Mouse (Mus musculus) embryonic facial prominence, embryonic 13.5 days (tissue): Measurements from ENCODE around the gene Tns4. TPM values are rescaled to one million over a fixed set of nuclear protein-coding genes. Genes with fewer than 3 reads are reported as not detected.
A peak's percentile ranks its signal among the peaks of the same experiment; 100 is the strongest.

Experiments used
- ATAC-seq: fragments of 200-750 bp; cut with Nextera tagmentation; 2 replicates; pipeline ENCODE4 v1.8.0; 2017; ENCODE audit warnings: low read depth; ENCODE audit not compliant: insufficient number of reproducible peaks, insufficient read depth, low FRiP score, low TSS enrichment
- H3K27ac ChIP-seq: fragments of 300-500 bp; sonication (generic); 2 replicates; pipeline ENCODE4 v1.5.1; 2015; ENCODE audit warnings: moderate library complexity, mild to moderate bottlenecking, inconsistent platforms
- H3K27me3 ChIP-seq: fragments of 300-500 bp; sonication (generic); 2 replicates; pipeline ENCODE4 v1.6.1; 2015; ENCODE audit warnings: mild to moderate bottlenecking, inconsistent platforms
- H3K36me3 ChIP-seq: fragments of 300-500 bp; sonication (generic); 2 replicates; pipeline ENCODE4 v1.6.1; 2015; ENCODE audit warnings: mild to moderate bottlenecking, inconsistent platforms
- H3K4me1 ChIP-seq: fragments of 300-500 bp; sonication (generic); 2 replicates; pipeline ENCODE4 v1.6.1; 2015; ENCODE audit warnings: inconsistent platforms
- H3K4me2 ChIP-seq: fragments of 300-500 bp; sonication (generic); 2 replicates; pipeline ENCODE4 v1.6.1; 2015; ENCODE audit warnings: moderate library complexity, mild to moderate bottlenecking, inconsistent platforms
- H3K4me3 ChIP-seq: fragments of 300-500 bp; sonication (generic); 2 replicates; pipeline ENCODE4 v1.5.1; 2015; ENCODE audit warnings: mild to moderate bottlenecking, inconsistent platforms
- H3K9ac ChIP-seq: fragments of 300-500 bp; sonication (generic); 2 replicates; pipeline ENCODE4 v1.6.1; 2015; ENCODE audit warnings: mild to moderate bottlenecking, inconsistent platforms
- H3K9me3 ChIP-seq: fragments of 300-500 bp; sonication (generic); 2 replicates; pipeline ENCODE4 v1.6.1; 2016; ENCODE audit warnings: inconsistent platforms
- WGBS: fragments of 180-500 bp; shearing (Covaris S2); methylation state at CpG from one replicate; pipeline ENCODE4 v1.1.7; 2015; ENCODE audit warnings: mixed read lengths; 5-methylcytosine and 5-hydroxymethylcytosine counted together
- polyA plus RNA-seq: library from polyadenylated mRNA; unstranded; fragments of >200 nt; fragmentation: Nextera tagmentation; extraction: Ambion mirVana; gene quantifications from 2 replicates; pipeline ENCODE4 v1.2.1, GENCODE M21; 2015

Gene Tns4
- polyA plus RNA-seq, 1 experiment from 2014 or later: 0.53 TPM

DNA sequence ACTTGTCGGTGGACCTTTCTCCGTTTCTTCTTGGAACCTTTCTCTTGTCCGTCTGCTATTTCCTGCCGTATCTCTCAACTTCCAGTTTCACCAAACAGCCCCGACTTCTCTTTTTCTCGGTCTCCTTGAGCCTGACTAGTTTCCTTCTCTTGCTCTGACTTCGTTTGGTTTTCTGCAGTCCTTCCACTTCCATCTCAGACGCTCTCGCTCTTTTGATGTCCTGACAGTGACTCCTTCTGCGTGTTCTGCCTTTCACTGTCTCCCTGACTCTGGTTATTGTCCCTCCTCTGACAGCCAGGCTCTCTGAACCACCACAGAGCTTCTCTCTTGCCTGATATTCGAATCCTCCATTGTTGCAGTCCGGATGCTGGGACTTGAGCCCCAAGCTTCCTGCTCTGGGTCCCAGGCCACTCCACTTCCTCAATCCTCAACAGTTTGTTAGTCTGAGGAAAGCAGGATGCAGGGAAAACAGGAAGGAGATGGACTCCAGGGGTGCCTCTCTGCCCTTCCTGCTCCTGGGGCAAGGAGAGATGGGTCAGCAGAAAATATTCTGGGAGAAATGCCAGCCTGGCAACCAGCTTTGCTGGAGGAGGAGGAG, 46.2 kb downstream of the Tns4 start:
- Histone ChIP-seq H3K4me3 (peak overlapping the region; percentile 88), H3K9me3 (no peaks in the 10 kb centered on the region), H3K27ac (peak overlapping the region; percentile 99), H3K4me2 (peak overlapping the region; percentile 91), H3K4me1 (peaks cover 59% of the 10 kb centered on the region), H3K9ac (peak overlapping the region; percentile 99), H3K36me3 (peaks cover 21% of the 10 kb centered on the region), H3K27me3 (no peaks in the 10 kb centered on the region)
- 16% methylated on average over 12 of the region's 12 CpGs for WGBS
- no peak for ATAC-seq

DNA sequence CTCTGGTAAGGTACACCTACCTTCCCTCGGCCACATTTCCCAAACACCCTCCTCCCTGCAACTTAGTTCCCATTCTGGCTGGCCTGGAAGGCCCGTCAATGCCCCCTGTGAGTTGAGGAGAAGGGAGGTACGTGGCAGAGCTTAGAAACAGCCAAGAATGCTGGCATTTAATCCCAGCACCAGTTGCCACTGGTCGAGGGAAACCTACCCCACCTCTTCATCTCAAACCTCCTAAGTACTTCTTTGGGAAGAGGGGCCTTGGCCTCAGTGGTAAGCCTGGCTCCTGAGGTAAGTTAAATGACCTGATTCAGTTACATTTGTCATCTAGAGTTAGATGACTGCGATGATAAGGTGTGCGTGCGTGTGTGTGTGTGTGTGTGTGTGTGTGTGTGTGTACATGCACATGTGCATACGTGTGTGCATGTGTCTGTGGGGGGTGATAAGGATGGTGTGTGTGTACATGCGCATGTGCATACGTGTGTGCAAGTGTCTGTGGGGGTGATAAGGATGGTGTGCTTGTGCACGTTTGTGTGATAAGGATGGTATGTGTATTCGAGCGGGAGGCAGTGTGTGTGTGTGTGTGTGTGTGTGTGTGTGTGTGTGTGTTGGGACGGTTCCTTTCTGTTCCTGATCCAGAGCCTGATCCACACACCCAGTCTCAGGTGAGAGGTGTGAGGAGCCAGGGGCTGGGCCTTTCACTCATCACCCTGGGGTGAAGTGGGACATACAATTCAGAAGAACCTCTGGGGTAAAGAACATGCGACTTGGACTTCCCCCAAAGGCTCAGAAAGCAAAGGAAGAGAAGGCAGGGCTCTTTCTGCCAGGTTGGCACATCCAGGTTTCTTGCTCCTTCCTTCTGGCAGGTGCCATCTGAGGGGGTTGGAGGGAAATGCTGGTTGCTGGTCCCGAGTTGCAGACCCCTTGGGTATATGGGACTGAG, 47.0 kb downstream of the Tns4 start:
- H3K4me3 ChIP-seq: peak overlapping the region; percentile 88
- H3K9me3 ChIP-seq: no peaks in the 10 kb centered on the region
- H3K27ac ChIP-seq: peak overlapping the region; percentile 99
- H3K9ac ChIP-seq: peak overlapping the region; percentile 99
- H3K27me3 ChIP-seq: no peaks in the 10 kb centered on the region
- peak overlapping the region; percentile 91 for H3K4me2 ChIP-seq
- peaks cover 14% of the 10 kb centered on the region for H3K36me3 ChIP-seq
- WGBS: 23% methylated on average over 15 of the region's 16 CpGs
- peaks cover 51% of the 10 kb centered on the region for H3K4me1 ChIP-seq
- ATAC-seq: no peak

DNA sequence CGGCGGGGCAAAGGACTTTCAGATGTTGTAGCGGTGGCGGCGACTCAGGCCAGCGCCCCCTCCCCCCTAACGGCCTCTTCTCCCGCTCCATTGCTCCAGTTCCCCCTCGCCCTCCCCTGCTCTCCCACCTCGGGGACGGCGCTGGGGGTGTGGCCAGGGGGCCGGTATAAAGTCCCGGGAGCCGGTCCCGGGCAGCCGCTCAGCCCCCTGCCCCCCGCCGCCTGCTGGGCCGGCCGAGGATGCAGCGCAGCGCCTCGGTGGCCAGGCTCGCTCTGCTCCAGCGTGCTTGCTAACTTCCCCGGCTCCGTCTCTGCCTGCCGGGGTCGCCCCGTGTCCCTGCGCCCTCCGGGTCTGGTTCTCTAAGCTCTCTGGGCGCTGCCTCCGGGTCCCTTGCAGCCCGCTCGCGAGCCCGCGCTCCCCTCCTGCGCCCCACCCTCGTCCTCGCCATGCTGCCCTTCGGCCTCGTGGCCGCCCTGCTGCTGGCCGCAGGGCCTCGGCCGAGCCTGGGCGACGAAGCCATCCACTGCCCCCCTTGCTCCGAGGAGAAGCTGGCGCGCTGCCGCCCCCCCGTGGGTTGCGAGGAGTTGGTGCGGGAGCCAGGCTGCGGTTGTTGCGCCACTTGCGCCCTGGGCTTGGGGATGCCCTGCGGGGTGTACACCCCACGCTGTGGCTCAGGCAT, 47.9 kb downstream of the Tns4 start, which contains the start of gene Igfbp4:
Gene Igfbp4 (plus strand): TSS at position 194 of the 679 bp plus-strand sequence.
- peak; percentile 83 for ATAC-seq
- peak within 1 kb of the TSS; percentile 91 for H3K4me2 ChIP-seq
- under 1% methylated on average over 59 of the region's 63 CpGs for WGBS
- H3K36me3 ChIP-seq: peaks cover 14% of the 10 kb centered on the region
- no peaks in the 10 kb centered on the region for H3K27me3 ChIP-seq
- H3K4me3 ChIP-seq: peak within 1 kb of the TSS; percentile 88
- peak within 1 kb of the TSS; percentile 99 for H3K9ac ChIP-seq
- H3K27ac ChIP-seq: peak within 1 kb of the TSS; percentile 99
- H3K9me3 ChIP-seq: no peaks in the 10 kb centered on the region
- H3K4me1 ChIP-seq: peaks cover 41% of the 10 kb centered on the region

DNA sequence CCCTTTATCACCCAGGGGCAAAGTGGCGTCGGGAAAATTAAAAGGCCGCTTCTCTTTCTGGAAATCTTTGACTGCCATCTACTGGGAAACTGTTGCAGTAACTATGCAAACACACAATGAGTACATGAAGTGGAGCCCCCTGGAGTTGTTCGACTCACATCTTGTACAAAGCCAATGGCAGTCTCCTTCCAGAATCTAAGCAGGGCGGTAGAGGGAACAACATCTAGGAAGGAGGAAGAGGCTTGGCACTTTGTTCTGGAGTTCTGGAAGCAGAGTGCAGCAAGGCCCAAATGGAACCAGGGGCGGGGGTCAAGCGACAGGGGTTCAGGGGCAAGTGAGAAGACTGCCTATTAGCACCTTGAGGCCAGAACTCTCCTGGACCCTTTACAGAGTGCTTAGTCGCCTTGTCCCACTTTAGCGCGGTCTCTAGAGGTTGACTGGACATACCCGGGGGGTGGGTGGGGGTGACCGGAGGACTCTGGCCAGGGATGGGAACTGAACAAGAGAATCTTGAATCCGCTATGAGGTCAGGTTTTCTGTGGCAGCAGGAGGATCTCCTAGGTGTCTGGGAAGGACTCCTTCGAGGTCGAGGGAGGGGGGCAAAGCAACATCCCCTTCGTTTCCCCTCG, 48.6 kb downstream of the Tns4 start:
- Histone ChIP-seq H3K27me3 (no peaks in the 10 kb centered on the region), H3K4me3 (peak overlapping the region; percentile 88), H3K4me2 (peak overlapping the region; percentile 91), H3K9me3 (no peaks in the 10 kb centered on the region), H3K9ac (peak overlapping the region; percentile 99), H3K36me3 (peaks cover 11% of the 10 kb centered on the region), H3K27ac (peak overlapping the region; percentile 99), H3K4me1 (peaks cover 34% of the 10 kb centered on the region)
- ATAC-seq: 0 out of 2 replicates have a peak, but pooled peaks have one; percentile 2
- 2% methylated on average over 17 of the region's 17 CpGs for WGBS

DNA sequence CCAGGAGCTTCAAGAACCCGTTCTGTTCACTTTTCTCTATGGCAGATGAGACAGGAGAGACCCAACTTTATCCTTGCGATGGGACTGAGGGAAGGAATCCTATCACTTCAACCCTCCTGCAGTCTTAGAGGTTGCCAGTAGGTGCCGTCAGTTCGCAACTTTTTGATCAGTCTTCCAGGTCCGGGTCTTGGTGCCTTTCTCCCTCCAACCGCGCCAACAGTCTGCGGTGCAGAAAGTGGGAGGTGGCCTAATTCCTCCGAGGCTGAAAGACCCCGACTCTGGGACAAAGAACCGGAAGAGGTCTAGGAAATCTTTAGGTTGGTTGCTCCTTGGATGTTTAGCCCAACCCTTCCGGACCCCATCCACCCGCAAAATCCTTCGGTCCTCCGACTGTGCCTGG, 49.3 kb downstream of the Tns4 start:
- H3K4me2 ChIP-seq: peak overlapping the region; percentile 91
- peaks cover 7% of the 10 kb centered on the region for H3K36me3 ChIP-seq
- peak overlapping the region; percentile 99 for H3K9ac ChIP-seq
- H3K4me1 ChIP-seq: peaks cover 27% of the 10 kb centered on the region
- peak overlapping the region; percentile 99 for H3K27ac ChIP-seq
- peak; percentile 63; the same call in 1 of the 2 replicates for ATAC-seq
- H3K4me3 ChIP-seq: peak overlapping the region; percentile 88
- no peaks in the 10 kb centered on the region for H3K9me3 ChIP-seq
- H3K27me3 ChIP-seq: no peaks in the 10 kb centered on the region
- WGBS: under 1% methylated on average over 15 of the region's 15 CpGs

DNA sequence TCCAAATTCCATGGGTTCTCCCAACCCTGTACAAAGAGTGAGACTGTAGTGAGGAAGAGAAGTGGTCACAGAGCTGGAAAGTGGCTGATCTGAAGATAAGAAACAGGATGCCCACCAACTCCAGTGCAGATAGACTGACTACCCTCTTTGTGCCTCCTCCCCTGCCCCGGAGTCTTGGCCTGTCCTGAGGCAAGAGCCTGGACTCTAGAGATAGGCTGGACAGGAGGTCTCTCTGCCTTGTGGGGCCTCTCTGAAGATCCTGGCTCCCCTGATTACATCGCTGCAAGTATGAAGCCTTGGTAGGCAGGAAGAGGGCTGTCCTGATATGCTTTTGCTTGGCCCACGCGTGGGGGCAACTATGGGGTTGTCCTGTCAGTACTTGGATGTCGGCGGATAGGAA, 52.9 kb downstream of the Tns4 start:
- no peaks in the 10 kb centered on the region for H3K9me3 ChIP-seq
- no peak overlapping the region for H3K9ac ChIP-seq
- no peak overlapping the region for H3K27ac ChIP-seq
- 59% methylated on average over 6 of the region's 6 CpGs for WGBS
- no peak for ATAC-seq
- peaks cover 4% of the 10 kb centered on the region; the same call in 1 of the 2 replicates for H3K4me1 ChIP-seq
- H3K4me3 ChIP-seq: no peak overlapping the region
- H3K4me2 ChIP-seq: no peak overlapping the region
- no peaks in the 10 kb centered on the region for H3K27me3 ChIP-seq
- no peaks in the 10 kb centered on the region for H3K36me3 ChIP-seq

DNA sequence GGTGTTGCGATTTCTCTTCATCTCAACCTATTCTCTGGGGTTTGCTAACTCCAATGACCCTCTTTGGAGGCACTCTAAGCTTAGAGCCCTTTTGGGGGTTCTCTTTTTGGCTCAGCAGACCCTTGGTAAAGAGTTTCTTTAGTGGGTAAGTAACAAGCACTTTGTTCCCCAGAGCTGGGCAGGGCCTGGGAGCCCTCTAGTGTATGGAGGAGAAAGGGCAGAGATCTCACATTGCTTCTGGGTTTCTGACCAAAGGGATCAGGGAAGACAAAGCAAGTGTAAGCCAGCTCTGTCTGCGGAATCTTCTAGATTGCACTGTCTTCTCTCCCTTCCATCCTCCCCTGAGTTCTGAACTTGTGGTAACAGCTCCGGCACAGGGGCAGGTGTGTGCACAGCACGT, 53.8 kb downstream of the Tns4 start:
- no peak for ATAC-seq
- WGBS: 74% methylated on average over 4 of the region's 4 CpGs
- Histone ChIP-seq H3K27ac (no peak overlapping the region), H3K36me3 (no peaks in the 10 kb centered on the region), H3K4me3 (no peak overlapping the region), H3K9ac (no peak overlapping the region), H3K9me3 (no peaks in the 10 kb centered on the region), H3K27me3 (no peaks in the 10 kb centered on the region), H3K4me1 (peaks cover 4% of the 10 kb centered on the region; the same call in 1 of the 2 replicates), H3K4me2 (no peak overlapping the region)

DNA sequence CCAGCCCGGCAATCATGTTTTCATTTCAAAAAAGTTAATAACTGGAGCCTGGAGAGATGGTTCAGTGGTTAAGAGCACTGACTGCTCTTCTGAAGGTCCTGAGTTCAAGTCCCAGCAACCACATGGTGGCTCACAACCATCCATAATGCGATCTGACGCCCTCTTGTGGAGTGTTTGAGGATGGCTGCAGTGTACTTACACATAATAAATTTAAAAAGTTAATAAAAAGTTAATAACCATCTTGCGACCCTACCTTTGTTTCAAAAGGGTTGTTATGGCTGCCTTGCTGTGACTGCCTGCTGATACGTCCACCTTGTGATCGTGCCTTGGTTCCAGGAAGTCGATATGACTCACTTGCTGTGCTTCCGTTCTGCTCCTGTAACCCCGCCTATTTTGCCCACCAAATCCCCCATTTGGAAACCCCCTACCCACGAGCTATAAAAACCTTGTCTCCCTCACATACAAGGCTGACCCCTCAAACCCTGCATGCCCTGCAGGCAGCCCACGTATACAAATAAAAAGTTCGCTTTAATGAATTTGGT, 62.1 kb downstream of the Tns4 start:
- Histone ChIP-seq H3K27ac (no peak overlapping the region), H3K4me1 (peaks cover 18% of the 10 kb centered on the region), H3K27me3 (no peaks in the 10 kb centered on the region), H3K9ac (no peak overlapping the region), H3K4me2 (no peak overlapping the region), H3K36me3 (peaks cover 2% of the 10 kb centered on the region), H3K9me3 (no peaks in the 10 kb centered on the region), H3K4me3 (no peak overlapping the region)
- WGBS: 85% methylated on average over 12 of the region's 12 CpGs
- no peak for ATAC-seq

DNA sequence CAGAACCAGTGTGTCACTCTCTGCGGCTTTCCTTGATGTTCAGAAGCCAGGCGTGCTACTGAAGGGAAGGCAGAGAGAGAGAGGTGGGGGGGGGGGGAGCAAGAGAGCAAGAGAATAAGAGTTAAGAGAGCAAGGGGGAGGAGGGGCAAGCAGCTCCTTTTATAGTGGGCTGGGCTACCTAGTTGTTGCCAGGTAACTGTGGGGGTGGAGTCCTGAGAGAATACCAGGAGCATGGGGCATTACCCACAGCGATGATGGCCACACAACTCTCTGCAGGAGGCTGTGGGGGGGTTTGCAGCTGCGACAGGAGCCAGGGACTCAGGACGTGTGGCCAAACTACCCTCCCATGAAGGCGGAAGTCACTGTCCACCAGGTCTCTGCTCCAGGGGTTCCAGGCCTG, 63.2 kb downstream of the Tns4 start:
- Histone ChIP-seq H3K36me3 (peaks cover 13% of the 10 kb centered on the region), H3K4me2 (no peak overlapping the region), H3K27ac (no peak overlapping the region), H3K4me3 (no peak overlapping the region), H3K4me1 (peaks cover 20% of the 10 kb centered on the region), H3K27me3 (no peaks in the 10 kb centered on the region), H3K9me3 (no peaks in the 10 kb centered on the region), H3K9ac (no peak overlapping the region)
- 92% methylated on average over 6 of the region's 6 CpGs for WGBS
- ATAC-seq: no peak

DNA sequence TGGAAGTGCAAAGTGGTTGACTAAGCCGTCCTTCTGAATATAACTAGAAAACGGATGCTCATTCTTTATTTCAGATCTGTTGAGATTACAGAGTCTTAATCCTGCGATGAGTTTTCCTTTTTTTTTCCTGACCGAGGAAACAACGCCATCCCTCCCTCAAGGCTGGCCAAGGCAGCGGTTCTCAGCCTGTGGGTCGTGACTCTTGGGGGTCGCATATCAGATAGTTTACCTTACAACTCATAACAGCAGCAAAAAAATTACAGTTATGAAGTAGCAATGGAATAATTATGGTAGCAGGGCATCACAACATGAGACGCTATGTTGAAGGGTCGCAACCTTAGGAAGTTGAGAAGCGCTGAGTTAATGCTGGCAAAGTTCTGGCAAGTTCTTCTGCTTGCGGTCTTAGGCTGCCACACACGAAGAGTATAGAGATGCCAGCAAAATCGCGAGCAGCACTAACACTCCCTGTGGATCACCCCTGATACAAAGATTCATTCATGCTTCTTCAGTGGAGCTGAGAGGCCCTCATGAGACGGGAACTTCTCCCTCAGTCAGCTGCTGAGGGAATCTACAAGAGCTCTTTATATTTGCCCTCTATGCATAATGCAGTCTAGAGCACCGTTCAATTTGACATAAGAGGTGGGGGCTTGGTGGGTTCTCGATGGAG, 64.5 kb downstream of the Tns4 start:
- WGBS: 36% methylated on average over 18 of the region's 18 CpGs
- peak; percentile 32; the same call in 1 of the 2 replicates for ATAC-seq
- Histone ChIP-seq H3K9me3 (no peaks in the 10 kb centered on the region), H3K9ac (peak overlapping the region; percentile 44), H3K27me3 (no peaks in the 10 kb centered on the region), H3K4me2 (peak overlapping the region; percentile 56), H3K4me3 (peak overlapping the region; percentile 70), H3K36me3 (peaks cover 26% of the 10 kb centered on the region), H3K4me1 (peaks cover 20% of the 10 kb centered on the region), H3K27ac (peak overlapping the region; percentile 69)
